Mouse (Mus musculus) stomach, embryonic 16.5 days (tissue): ENCODE measurements around the gene Ndufa7. TPM values are rescaled to one million over a fixed set of nuclear protein-coding genes. Genes with fewer than 3 reads are reported as not detected.

Experiments
- ATAC-seq: fragments of 200-750 bp; cut with Nextera tagmentation; 2 replicates; pipeline ENCODE4 v1.8.0; 2017; ENCODE audit warnings: moderate number of reproducible peaks, moderate TSS enrichment; ENCODE audit not compliant: insufficient read depth, low FRiP score
- H3K27ac ChIP-seq: fragments of 300-500 bp; sonication (generic); 2 replicates; pipeline ENCODE4 v1.5.1; 2014; ENCODE audit warnings: low read length
- H3K27me3 ChIP-seq: fragments of 300-500 bp; sonication (generic); 2 replicates; pipeline ENCODE4 v1.6.1; 2014; ENCODE audit warnings: low read length, control low read depth, mixed read lengths; ENCODE audit not compliant: control insufficient read depth, insufficient read depth
- H3K36me3 ChIP-seq: fragments of 300-500 bp; sonication (generic); 2 replicates; pipeline ENCODE4 v1.6.1; 2014; ENCODE audit warnings: low read length; ENCODE audit not compliant: control insufficient read depth, insufficient read depth
- H3K4me1 ChIP-seq: fragments of 300-500 bp; sonication (generic); 2 replicates; pipeline ENCODE4 v1.6.1; 2014; ENCODE audit warnings: low read length, control low read depth, mixed read lengths; ENCODE audit not compliant: control insufficient read depth, insufficient read depth
- H3K4me2 ChIP-seq: fragments of 300-500 bp; sonication (generic); 2 replicates; pipeline ENCODE4 v1.6.1; 2014; ENCODE audit warnings: low read depth, low read length, mixed read lengths
- H3K4me3 ChIP-seq: fragments of 300-500 bp; sonication (generic); replicated peaks from 2 replicates; pipeline ENCODE4 v1.5.1; 2014; ENCODE audit warnings: mild to moderate bottlenecking, low read length
- H3K9ac ChIP-seq: fragments of 300-500 bp; sonication (generic); 2 replicates; pipeline ENCODE4 v1.6.1; 2014; ENCODE audit warnings: low read length
- H3K9me3 ChIP-seq: fragments of 300-500 bp; sonication (generic); replicated peaks from 2 replicates; pipeline ENCODE4 v1.6.1; 2016; ENCODE audit warnings: low read length, control low read depth; ENCODE audit not compliant: control insufficient read depth
- WGBS: fragments of 180-500 bp; shearing (Covaris S2); extraction: QIAGEN DNeasy Blood & Tissue Kit; methylation state at CpG from one replicate; pipeline ENCODE4 v1.1.7; 2014; 5-methylcytosine and 5-hydroxymethylcytosine counted together
- polyA plus RNA-seq: library from polyadenylated mRNA; unstranded; fragments of >200 nt; fragmentation: Nextera tagmentation; extraction: Ambion mirVana; gene quantifications from 2 replicates; pipeline ENCODE4 v1.2.1, GENCODE M21; 2015

Gene Ndufa7
- polyA plus RNA-seq, 1 experiment from 2014 or later: 446 TPM

DNA sequence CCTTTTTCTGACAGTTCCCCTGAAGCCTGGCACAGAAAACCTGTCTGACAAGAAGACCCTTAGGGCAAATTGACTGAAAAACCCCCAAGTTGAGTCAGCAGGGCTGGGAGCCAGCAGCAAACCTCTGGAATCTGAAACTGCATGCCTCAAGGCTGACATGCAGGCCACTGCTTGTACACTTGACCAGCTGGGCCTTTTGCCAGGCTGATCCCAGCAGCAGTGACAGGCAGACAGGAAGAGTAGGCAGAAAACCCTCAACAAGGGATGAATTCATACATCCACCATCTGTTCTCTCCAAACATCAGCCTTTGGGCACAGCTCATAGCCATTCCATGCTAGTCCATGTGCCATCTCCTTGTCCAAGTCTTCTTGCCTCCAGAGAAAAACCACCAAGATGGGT, 41.0 kb upstream of the Ndufa7 start:
- ATAC-seq: no peak
- Histone ChIP-seq H3K4me2 (no peak overlapping the region), H3K27ac (peak overlapping the region; percentile 57), H3K27me3 (no peaks in the 10 kb centered on the region), H3K9me3 (no peaks in the 10 kb centered on the region), H3K9ac (no peak overlapping the region), H3K4me1 (peaks cover 45% of the 10 kb centered on the region), H3K36me3 (no peaks in the 10 kb centered on the region), H3K4me3 (no peak overlapping the region)

- H3K4me3 ChIP-seq: no peak overlapping the region
- 75% methylated on average over 2 of the region's 2 CpGs for WGBS
- no peaks in the 10 kb centered on the region for H3K36me3 ChIP-seq
- no peak for ATAC-seq
- peaks cover 31% of the 10 kb centered on the region for H3K4me1 ChIP-seq
- H3K27me3 ChIP-seq: no peaks in the 10 kb centered on the region
- no peak overlapping the region for H3K4me2 ChIP-seq
- no peak overlapping the region for H3K9ac ChIP-seq
- H3K9me3 ChIP-seq: no peaks in the 10 kb centered on the region
- H3K27ac ChIP-seq: no peak overlapping the region
Observed at GRCm38 (mm10) chr17:33784939-33785338, 39.4 kb upstream of the Ndufa7 start.

- Histone ChIP-seq H3K4me1 (peaks cover 20% of the 10 kb centered on the region), H3K9me3 (no peaks in the 10 kb centered on the region), H3K4me2 (no peak overlapping the region), H3K4me3 (no peak overlapping the region), H3K27me3 (no peaks in the 10 kb centered on the region), H3K36me3 (no peaks in the 10 kb centered on the region), H3K9ac (no peak overlapping the region), H3K27ac (no peak overlapping the region)
- no peak for ATAC-seq
- WGBS: 82% methylated on average over 18 of the region's 18 CpGs
Observed at GRCm38 (mm10) chr17:33786375-33786774, 38.0 kb upstream of the Ndufa7 start.

DNA sequence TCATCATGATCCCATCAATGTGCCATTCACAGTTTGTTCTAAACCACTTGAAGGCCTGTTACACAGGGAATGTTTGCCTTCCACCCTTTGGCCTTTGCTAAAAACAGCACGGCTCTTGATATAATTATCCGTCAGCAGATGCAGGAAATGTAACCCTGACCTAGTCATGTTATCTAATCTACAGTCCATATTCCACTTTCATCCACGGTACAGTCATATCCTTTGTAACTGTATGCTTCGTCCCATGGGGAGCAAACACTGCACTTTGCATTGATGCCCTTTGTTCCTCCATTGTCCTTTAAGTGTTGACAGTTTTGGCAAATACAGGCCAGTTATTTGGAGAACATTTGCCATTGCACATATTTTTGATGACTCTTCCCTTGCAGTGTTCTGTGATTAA, 35.6 kb upstream of the Ndufa7 start:
- H3K4me3 ChIP-seq: no peak overlapping the region
- peak; percentile 76; the same call in 1 of the 2 replicates for ATAC-seq
- WGBS: 33% methylated on average over 4 of the region's 4 CpGs
- H3K4me2 ChIP-seq: no peak overlapping the region
- H3K27me3 ChIP-seq: no peaks in the 10 kb centered on the region
- H3K36me3 ChIP-seq: no peaks in the 10 kb centered on the region
- H3K9ac ChIP-seq: no peak overlapping the region
- no peaks in the 10 kb centered on the region for H3K9me3 ChIP-seq
- H3K4me1 ChIP-seq: no peaks in the 10 kb centered on the region; the same call in 1 of the 2 replicates
- H3K27ac ChIP-seq: no peak overlapping the region

DNA sequence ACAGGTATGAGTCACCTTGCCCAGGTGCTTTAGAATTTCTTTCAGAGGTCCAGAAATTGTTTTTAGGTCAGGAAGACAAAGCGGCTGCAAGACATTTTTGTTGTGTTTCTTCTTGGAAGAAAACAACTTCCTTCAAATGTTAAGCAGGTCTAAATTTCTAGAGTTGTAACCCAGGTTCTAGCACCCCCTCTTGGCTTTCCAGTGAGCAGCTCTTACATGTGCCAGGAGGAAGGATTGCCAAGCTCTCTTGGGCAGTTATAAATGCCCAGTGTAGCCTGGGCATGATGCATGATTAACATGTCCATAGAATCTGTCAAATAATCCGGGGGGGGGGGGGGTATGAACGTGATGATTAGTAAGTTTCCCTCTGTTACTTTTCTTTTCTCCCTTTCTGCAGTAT, 26.1 kb upstream of the Ndufa7 start:
- Histone ChIP-seq H3K4me2 (no peak overlapping the region), H3K9me3 (no peaks in the 10 kb centered on the region), H3K36me3 (no peaks in the 10 kb centered on the region), H3K4me1 (no peaks in the 10 kb centered on the region), H3K9ac (no peak overlapping the region), H3K27me3 (no peaks in the 10 kb centered on the region), H3K4me3 (no peak overlapping the region), H3K27ac (no peak overlapping the region)
- ATAC-seq: no peak
- WGBS: 42% methylated on average over 3 of the region's 3 CpGs

DNA sequence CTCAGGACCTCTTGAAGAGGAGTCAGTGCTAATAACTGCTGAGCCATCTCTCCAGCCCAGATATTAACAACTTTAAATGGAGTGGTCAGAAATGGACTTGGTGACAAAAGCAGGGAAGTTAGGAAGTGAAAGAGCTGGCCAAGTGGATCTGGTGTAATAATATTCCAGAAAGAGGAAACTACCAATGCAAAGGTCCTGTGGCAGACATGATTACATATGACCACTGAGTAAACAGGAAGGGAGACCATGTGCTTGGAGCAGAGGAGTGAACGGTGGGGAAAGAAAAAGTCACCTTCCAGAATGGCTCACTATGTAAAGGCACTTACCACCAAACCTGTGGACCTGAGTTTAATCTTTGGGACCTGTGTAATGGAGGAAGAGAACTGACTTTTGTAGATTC, 25.1 kb upstream of the Ndufa7 start:
- H3K9ac ChIP-seq: no peak overlapping the region
- no peaks in the 10 kb centered on the region for H3K36me3 ChIP-seq
- no peaks in the 10 kb centered on the region for H3K4me1 ChIP-seq
- H3K27ac ChIP-seq: no peak overlapping the region
- ATAC-seq: no peak
- H3K27me3 ChIP-seq: no peaks in the 10 kb centered on the region
- H3K4me3 ChIP-seq: no peak overlapping the region
- H3K9me3 ChIP-seq: no peaks in the 10 kb centered on the region
- H3K4me2 ChIP-seq: no peak overlapping the region
- WGBS: 33% methylated on average over 1 of the region's 1 CpGs

- Histone ChIP-seq H3K4me1 (no peaks in the 10 kb centered on the region), H3K4me2 (no peak overlapping the region), H3K27me3 (no peaks in the 10 kb centered on the region), H3K36me3 (no peaks in the 10 kb centered on the region), H3K9me3 (no peaks in the 10 kb centered on the region), H3K27ac (no peak overlapping the region), H3K9ac (no peak overlapping the region), H3K4me3 (no peak overlapping the region)
- 4% methylated on average over 2 of the region's 2 CpGs for WGBS
- ATAC-seq: no peak
Observed at GRCm38 (mm10) chr17:33802221-33802620, 22.2 kb upstream of the Ndufa7 start.

DNA sequence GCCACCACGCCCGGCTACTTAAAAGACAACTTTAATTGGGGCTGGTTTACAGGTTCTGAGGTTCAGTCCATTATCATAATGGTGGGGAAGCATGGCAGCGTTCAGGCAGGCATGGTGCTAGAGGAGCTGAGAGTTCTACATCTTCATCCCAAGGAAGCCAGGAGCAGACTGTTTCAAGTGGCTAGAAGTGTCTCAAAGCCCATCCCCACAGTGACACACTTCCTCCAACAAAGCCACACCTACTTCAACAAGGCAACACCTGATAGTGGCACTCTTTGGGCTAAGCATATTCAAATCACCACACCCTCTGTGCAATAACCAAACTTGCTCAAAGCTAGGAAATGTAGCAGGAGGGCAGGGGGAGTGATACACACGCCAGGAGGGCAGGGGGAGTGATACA, 20.2 kb upstream of the Ndufa7 start:
- H3K9ac ChIP-seq: no peak overlapping the region
- H3K27me3 ChIP-seq: no peaks in the 10 kb centered on the region
- no peaks in the 10 kb centered on the region for H3K4me1 ChIP-seq
- no peak for ATAC-seq
- no peaks in the 10 kb centered on the region for H3K9me3 ChIP-seq
- H3K27ac ChIP-seq: no peak overlapping the region
- no peak overlapping the region for H3K4me2 ChIP-seq
- 57% methylated on average over 4 of the region's 4 CpGs for WGBS
- H3K36me3 ChIP-seq: no peaks in the 10 kb centered on the region
- H3K4me3 ChIP-seq: no peak overlapping the region

DNA sequence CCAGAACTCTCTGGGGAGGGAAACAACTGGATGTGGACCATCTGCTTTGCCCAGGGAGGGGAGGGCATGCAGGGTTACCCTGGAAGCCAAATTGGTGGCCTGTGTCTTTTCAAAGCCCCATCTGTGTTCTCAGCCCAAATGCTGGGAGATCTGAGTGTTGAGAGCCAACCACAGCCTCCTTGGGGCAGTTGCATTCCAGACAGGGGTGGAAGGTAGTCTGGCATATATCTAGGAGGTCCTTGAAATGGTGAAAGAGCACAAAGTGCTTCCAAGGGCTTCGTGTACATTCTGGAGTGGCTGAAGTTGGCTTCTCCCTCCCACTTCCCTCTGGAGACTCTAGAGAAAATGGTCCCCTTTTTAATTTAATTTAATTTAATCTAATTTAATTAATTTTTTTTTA, 19.6 kb upstream of the Ndufa7 start:
- Histone ChIP-seq H3K27me3 (no peaks in the 10 kb centered on the region), H3K9me3 (no peaks in the 10 kb centered on the region), H3K4me2 (no peak overlapping the region), H3K27ac (no peak overlapping the region), H3K4me1 (no peaks in the 10 kb centered on the region), H3K4me3 (no peak overlapping the region), H3K36me3 (no peaks in the 10 kb centered on the region), H3K9ac (no peak overlapping the region)
- WGBS: 25% methylated on average over 1 of the region's 1 CpGs
- no peak for ATAC-seq
